Mouse (Mus musculus) left cerebral cortex, adult 9 months (tissue): ENCODE data around the gene Gm12216.

Experiments
- DNase-seq, 2 experiments: peaks; one replicate each; pipeline ENCODE4 v3.0.0; 2022; ENCODE audit warnings: low spot score in 2 of 2

The Gm12216 gene

DNA sequence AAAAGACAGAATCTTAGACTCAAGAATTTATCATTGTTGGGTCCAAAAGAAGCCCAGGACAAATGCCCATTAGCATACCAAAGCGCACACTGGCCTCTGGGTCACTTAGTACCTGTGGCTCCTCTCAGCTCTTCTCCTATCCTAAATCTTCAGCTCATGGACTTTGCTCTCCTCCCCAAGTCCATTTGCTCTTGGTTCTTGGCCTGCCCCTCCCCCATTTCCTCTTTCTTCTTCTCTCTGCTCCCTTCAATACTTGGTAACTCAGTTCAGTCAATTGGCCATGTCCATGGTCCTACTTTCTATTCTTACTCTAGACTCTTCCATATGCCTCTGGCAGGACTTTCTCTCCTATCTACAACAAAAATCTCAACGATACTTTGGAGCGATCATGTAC lies 37.1 kb downstream of the Gm12216 start:
- DNase-seq: no peak

DNA sequence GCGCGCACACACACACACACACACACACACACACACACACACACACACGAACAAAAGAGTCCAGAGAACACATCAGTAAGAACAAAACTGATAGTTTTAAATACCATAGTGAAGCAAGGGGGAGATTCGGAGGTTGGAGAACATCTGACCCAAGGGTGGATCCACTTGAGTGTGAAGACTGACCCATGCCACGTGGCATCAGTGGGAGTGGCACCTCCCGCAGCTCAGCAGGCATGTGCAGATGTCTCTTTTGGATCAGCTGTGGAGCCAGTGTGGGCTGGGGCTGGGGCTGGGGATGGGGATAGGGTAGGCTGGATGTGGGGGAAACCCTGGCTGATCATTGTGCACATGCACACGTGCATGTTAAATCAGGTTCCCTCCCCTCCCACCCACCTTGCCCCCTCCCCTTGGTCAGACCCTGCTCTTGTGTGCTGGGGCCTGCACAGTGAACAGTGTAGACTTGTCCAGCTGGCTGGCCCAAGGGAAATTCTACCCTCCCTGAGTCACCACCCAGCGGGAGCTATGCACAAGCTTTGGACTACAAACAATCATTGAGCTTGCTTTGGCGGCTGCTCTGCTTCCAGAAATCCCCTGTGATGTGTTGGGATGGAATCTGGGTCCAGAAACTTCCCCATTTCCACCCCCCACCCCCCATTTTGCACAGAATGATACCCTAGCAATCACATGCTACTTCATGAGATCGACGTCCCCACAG lies 37.7 kb downstream of the Gm12216 start:
- no peak for DNase-seq

DNA sequence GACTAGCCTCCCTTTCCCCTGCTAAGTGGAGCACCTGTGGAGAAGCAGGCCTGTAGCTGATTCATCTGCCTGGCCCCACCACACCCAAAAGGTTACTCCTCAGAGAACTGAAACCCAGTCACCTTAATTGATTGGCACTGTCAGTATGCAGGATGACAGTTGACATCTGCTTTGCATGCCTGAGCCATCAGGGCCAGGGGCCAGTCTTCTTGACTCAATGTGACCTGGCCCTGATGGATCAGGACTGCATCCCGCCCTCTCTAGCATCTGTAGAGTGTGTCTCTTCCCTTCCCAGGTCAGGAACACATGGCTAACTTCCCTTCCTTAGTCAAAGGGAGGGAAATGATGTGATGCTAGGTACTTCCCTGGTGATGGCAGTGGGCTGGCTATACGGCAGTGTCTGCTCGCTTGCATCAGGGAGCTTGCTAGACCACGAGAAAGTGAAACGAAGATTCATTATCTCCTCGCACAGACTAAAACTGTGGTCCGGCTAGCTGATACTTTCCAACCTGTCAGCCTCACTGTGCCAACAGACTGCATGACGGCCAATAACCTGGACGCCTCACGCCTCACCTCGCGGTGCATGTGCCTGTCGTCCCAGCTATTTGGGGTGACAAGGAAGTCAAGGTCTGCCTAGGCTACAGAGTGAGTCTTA lies 38.4 kb downstream of the Gm12216 start:
- no peak for DNase-seq

DNA sequence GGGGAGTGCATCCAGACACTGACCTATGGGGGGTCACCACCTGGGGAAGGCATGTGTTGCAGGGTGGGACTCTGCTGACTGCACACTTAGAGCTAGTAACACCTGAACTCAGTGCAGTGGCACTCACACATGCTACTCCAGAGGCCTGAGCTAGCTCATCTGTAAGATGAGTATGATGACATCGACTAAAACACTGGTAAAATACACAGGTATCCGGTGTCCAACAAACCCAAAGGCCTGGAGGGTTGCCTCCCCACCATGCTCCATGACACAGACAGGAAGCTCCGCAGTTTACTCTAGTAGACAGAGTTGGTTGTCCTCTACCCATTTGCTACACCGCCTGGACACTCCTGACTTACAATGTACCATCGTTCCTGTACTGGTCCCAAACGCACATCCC lies 39.5 kb downstream of the Gm12216 start:
- DNase-seq: no peak

DNA sequence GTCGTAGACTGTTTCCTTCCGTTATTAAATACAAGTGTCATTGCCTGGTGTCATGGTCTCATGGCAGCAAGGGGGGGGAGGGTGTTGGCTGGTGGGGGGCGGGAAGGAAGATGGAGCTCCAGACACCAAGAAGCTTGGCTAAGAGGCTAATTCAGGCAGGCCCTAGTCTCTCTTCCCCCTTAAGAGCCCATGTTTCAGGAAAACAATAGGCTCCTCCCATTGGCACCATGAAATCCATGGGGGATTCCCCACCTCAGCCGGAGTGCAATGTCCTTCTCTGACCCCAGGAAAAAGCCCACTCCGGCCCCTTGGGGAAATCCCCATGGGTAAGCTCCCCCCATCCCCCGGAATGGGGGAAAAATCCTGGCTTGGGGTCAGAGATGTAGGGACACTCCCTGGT lies 40.3 kb downstream of the Gm12216 start:
- DNase-seq: no peak

DNA sequence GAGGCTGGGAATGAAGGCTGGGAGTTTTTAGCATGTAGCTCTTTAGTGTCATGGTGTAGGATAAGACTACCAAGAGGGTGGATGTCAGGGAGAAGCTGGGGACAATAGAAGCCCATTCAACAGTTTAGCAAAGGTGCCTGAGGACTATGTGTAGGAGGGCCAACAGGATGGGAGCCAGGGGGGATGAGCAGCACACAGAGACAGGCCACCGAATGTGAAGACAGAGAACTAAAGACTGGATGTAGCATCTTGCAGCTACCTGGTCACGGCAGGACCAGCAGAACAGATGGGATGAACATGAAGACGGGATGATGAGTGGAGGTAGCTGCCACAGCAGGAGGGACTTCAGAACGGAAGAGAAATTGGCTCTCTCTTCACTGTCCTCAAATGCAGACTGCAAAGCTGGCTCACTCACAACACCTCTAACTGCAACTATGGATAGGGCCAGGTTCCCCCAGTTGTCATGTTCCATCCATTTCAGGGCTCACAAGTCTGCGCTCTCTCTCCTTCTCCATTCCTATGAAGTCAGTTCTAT lies 42.1 kb downstream of the Gm12216 start:
- no peak for DNase-seq

DNA sequence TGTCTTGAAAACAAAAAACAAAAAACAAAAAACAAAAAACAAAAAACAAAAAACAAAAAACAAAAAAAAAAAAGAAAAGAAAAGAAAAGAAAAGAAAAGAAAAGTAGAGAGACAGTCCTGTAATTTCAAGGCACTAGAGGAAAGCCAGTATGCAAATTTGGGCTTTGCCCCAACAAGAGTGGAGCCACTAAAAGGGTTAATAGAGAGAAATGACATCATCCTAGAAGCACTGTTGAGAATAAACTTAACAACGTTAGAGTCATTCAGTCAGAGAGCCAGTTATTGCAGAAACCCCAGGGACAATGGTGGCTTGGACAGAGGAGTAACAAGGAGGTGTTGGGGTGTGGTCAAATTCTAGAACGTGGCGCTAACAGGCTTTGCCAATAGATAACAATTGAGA lies 44.2 kb downstream of the Gm12216 start:
- DNase-seq: no peak

DNA sequence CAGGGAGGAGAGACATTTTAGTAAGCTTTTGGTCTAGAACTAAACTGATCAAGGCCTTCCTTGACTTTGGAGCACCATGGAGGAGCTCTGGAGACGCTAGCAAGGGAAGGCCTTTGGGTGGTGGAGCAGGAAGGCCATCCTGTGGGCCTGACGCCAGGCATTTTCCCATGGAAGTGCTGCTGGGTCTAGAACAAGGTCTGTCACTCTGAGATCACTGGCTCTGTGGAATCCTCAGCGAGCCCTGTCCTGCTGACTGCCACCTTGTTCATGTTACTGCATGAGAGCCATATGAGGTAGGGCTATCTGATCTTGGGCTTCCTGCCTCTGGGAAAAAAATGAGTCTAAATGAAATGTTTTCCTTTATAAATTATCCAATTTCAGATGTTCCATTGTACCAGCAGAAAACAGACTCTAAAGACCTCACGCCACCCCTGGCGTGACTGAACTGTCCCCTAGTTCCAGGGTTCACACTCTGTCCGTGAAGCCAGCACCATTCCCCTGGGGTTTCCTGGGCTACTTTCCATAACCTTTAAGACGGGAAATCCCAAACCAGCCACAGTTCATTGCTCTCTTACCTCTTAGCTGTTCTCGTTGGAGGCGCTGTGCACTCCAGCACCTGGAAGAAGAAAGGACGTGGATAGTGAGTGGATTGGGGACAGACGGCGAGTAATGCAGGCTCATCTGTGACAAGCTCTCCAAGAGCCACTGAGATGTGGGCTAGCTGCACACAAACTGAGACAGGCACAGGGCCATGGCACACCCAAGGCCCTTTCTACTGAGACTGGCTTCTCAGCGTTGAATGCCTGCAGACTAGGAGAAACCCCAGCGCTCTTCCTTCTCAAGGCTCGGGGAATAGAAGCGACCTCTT lies 45.8 kb downstream of the Gm12216 start:
- no peak for DNase-seq

DNA sequence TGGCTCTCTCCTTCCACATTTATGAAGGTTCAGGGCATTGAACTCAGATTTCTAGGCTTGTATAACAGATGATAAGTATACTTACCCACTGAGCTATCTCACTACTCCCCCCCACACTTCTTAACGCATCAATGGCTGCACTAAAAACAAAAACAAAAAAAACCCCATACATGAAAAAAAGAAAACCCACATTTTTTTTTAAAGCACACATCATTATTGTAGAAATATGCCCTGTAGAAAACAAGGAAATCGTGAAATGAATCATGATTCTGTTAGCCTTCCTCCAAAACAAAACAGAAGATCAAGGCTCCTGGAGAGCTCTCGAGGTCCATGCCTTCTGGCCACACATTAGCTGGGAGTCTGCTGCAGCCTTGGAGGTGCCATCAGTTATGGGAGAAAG lies 47.7 kb downstream of the Gm12216 start:
- DNase-seq: no peak

DNA sequence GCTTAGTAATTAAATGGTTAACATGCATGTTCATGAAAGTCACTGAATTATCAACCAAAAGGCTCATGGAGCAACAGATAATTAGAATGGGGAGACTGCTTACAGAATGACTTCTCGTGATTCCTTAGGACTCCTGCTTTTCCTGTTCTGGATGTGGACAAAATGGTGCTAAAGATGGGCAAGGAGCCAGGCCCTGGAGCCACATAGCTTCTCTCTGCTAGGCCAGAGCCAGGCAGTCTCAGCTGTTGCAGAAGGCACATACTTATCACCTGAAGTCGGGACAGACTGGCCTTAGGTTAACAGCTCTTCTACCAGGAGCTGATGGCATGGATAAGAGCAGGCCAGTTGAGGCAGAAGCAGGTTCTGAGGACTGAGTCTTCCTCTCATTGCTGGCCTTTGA lies 48.3 kb downstream of the Gm12216 start:
- no peak for DNase-seq

DNA sequence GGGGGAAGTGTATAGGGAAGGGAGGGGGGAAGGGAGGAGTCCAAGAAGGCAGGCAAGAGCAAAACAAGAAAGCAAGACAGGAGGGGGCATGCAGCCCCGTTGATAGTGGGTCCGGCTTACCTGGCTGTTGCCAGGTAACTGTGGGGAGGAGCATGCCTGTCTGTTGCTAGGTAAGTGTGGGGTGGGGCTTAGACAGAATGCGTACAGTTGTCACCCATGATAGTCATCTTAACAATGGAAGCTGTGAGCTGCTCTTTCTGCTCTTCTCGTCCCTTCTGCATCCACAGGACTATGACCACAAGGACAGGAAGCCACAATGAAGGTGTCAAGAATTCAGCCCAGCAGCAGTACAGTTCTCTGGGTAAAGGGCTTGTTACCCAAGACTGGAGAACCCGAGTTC lies 48.9 kb downstream of the Gm12216 start:
- DNase-seq: no peak

DNA sequence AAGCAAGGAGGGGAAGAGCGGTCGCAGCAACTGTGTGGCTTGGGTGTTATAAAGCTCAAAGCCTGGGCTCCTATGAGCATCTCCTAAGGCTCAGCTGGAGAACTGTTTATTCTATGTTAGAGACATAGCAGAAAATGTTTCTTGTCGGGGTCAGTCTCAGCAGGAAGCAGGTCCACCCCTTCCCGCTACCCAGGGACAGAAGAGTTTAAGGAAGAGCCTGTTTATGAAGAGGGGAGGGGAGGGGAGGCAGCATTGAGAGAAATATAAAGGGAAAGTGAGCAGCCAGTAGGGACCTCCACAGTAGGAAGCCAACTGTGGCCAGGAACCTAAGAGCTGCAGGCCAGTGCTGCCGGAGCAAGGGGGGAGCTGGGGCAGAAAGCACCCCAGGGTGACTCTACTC lies 49.7 kb downstream of the Gm12216 start:
- DNase-seq: no peak

DNA sequence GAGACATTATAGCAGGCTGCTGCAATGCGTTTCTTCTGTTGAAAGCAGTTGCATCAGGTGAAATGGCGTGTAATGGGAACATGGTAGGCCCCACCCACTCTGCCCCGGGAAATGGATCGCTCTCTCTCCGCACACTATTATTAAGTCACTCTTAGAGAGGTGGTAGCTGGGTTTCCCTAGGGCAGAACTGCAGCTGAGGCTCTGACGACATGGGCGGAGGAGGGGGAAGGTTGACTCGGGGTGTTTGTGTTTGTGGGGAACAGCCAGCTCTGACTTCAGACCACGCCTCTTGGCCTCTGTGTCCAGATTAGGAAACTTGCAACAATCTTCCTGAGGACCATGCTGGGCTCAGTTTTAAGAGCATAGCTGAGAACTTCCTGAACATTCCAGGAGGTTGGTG lies 53.3 kb downstream of the Gm12216 start:
- no peak for DNase-seq

DNA sequence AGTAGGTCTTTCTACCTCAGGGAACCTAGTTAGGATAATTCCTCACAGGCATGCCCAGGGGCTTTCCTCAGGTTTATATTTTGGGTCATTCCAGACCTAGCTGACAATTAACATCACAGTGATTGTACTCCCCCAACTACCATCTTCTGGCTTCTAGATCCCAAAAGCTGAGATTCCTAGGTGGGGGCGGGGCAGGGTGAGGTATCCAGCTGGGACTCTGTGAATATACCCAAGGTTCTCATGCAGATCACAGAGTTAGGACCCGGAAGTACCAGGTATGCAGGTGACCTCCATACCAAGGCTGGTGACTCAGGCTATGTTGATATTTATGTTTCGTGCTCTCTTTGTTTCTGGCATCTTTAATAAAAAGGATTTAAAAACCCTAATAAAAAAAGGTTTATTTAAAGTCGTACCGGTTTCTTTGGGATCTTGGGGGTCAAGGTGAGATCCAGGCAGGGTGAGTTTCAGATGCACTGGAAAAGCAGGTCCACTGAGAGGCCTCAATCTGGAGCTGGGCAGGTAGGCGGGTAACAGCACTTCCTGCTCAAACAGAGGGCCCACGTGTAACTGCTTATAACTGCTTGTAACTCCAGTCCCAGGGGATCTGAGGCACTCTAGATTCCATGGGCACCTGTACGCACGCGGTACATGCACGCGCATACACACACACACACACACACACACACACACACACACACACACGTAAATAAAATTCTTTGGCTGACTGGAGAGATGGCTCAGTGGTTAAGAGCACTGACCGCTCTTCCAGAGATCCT lies 54.3 kb downstream of the Gm12216 start:
- no peak for DNase-seq

DNA sequence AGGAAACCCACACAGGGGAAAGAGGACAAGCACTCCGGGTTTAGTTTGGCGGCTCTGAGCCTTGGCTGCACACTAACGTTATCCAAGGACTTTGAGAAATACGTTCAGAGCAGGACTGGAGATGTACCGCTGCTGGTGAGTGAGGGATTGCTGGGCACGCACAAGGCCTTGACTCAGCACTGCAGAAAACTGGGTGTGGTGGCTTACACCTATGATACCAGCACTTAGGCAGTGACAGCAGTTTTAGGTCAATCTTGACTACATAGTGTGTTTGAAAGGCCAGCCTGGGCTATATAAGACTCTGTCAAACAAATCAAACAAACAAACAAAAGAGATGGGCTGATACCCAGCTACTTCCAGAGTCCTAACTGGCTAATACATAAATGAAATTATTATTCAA lies 55.6 kb downstream of the Gm12216 start:
- no peak for DNase-seq

DNA sequence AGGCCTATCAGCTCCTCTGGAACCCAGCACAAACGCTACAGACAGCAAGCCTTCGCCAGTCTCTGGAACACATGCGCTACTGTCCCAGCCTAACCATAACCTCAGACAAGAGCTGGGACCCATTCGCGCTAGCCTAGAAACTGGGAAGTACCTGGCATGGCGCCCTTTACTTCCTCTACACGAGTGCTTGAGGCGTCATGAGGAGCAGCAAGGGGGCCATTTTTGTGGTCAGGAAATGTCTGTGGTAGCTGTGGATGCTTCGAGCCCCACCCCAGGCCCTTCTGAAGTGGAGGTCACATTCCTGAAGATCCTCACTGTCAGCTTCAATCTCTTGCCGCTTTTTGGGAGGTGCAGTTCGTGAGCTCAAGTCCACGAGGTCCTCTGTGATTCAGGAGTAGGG lies 56.0 kb downstream of the Gm12216 start:
- DNase-seq: no peak

DNA sequence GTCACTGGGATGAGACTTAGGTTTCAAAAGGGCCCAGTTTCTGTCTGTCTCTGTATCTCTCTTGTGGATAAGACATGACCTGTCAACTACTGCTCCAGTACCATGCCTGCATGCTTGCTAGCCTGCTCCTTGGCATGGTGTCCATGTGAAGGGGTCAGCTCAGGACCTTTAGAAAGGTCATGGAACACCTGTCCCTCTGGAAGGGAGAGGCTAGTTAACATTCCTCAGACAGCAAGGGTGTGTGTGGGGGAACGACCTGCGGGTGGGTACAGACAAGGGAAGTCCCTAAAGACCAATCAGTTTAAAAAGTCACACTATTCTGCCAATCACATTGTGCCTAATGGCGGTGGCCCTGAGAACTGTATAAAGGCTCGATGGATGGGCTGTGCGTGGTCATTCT lies 58.1 kb downstream of the Gm12216 start:
- no peak for DNase-seq

DNA sequence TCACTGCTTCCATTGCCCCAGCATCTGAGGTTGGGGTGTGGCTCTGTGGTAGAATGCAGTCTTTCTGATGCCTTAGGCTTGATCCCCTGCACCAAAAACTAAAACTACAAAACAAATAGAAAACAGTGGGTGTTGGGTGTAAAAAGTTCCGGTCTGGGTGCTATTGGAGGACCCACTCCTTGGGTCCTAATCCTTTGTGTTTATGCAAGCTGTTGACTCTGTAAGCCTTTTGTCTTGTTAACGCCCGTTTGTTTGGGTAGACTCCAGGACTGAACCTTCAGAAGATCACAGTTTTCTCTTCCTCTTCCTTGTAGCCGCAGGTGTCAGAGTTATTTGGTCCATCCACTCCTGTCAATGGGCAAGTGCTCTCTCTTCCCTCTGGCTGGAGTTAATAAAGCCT lies 59.0 kb downstream of the Gm12216 start:
- no peak for DNase-seq

DNA sequence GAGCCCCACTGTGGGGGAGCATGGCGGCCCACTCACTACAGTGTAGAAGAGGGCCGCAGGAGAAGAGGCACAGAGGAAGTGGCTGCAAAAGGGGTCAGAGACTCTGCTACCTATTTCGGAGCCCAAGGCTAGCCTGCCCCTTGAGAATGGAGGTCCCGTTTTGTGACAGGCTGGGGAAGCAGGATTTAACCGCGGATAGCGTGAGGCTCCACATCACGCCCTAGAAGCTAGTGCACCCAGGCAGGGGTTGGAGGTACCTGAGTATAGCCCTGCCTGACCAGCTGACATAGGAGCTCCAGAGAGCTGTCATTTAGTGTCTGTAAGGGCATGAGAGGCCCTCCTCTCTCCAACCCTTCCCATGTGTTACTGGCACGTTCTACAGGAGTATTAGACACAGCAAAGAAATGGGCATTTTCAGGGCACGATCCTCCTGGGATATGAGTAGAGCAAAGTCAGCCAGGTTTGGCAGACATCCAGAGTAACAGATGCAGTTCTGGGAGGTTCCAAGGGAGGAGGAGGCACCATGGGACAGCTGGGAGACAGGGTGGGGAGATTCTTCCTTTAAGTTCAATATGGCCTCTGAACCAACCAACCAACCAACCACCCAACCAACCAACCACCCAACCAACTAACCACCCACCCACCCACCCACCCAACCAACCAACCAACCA lies 60.9 kb downstream of the Gm12216 start:
- no peak for DNase-seq

DNA sequence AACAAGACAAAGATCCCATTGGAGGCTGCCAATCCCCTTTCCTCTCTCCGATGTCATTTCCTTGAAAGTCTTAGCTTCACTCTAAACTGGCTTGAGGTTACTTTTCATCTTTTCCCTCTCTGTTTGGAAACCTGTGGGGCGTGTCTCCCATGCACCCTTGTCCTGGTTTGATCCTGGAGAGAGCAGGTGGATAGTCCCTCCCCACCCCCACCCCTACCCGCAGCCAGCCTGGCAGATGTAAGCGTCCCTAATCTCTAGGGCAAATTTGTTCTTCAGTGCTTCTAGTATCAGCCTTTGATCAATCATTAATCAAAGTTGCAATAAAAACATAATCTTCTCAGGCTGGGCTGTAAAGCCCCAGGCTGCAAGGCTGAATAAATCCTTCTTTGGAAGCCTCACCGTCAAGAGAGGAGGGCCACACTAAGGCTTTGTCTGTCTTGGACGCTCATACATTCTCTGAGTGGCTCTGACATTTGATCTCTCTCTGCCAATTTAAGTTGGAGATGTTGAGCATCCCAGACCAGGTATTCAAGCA lies 61.6 kb downstream of the Gm12216 start:
- DNase-seq: no peak
